11 mouse cellular contexts compared by ENCODE assay signal in genomic region chr2:73609067-73609723, GRCm38 (mm10). TPM values are rescaled to one million over a fixed set of nuclear protein-coding genes. Genes with fewer than 3 reads are reported as not detected.
A peak's percentile ranks its signal among the peaks of the same experiment; 100 is the strongest.
DNase-seq lines count a peak whose midpoint lies in the region; ATAC-seq and TF ChIP-seq lines count a peak whose summit lies in the region.
"Had no signal": no experiment of that assay in that cellular context is flagged by ENCODE, and none has a peak within 500 bp of the region (broad histone marks: within the 10 kb centered on the region; RNA-seq: fewer than 3 reads in every experiment).

No protein-coding gene starts in this region.

- no peak overlapping the region for H3K9ac ChIP-seq in kidney, postnatal 0 days (ENCODE audit: low read depth, low read length)

- 70% methylated on average over 5 of the region's 5 CpGs for WGBS in kidney, postnatal 0 days

- peak overlapping the region; percentile 96 for H3K27ac ChIP-seq in layer of hippocampus, adult 2 months
- H3K27ac ChIP-seq in kidney, postnatal 0 days: no peak overlapping the region
- H3K27ac ChIP-seq: macrophage had no signal

- H3K27me3 ChIP-seq in kidney, postnatal 0 days (ENCODE audit: insufficient read depth, low read length): no peaks in the 10 kb centered on the region
- H3K27me3 ChIP-seq: CH12.LX had no signal

- H3K9me3 ChIP-seq in kidney, postnatal 0 days (replicated peaks; ENCODE audit: low read length): no peaks in the 10 kb centered on the region

- ATAC-seq in kidney, postnatal 0 days (replicated peaks; ENCODE audit: low FRiP score, low read depth): peak; percentile 81

- no peaks in the 10 kb centered on the region for H3K36me3 ChIP-seq in kidney, postnatal 0 days (ENCODE audit: insufficient read depth, low read length)

- H3K4me3 ChIP-seq in layer of hippocampus, adult 2 months: no peak overlapping the region
- no peak overlapping the region for H3K4me3 ChIP-seq in kidney, postnatal 0 days (replicated peaks; ENCODE audit: low read depth, low read length)
- H3K4me3 ChIP-seq: erythroblast, embryonic 14.5 days had no signal

- DNase-seq in layer of hippocampus, adult 2 months (ENCODE audit: low spot score in 2 of 2): no peak
- no peak for DNase-seq in layer of hippocampus, postnatal 25 days (ENCODE audit: extremely low spot score in 1 of 2, low spot score in 1 of 2)
- DNase-seq in 3T3-L1 (ENCODE audit: low read depth, low spot score): peak; percentile 74
- DNase-seq in adrenal gland, postnatal 14 days: peak; percentile 71
- DNase-seq in kidney, postnatal 0 days (ENCODE audit: low spot score): peak; percentile 36
- DNase-seq in ovary, postnatal 10 days (ENCODE audit: low spot score): no peak
- no peak for DNase-seq in cerebellum, adult 9-11 months
- no peak for DNase-seq in left cerebral cortex, postnatal 4 days

- H3K4me1 ChIP-seq in kidney, postnatal 0 days (replicated peaks; ENCODE audit: insufficient read depth, low read length): no peaks in the 10 kb centered on the region

- TF ChIP-seq CTCF in layer of hippocampus, adult 2 months (conservative IDR thresholded peaks at IDR 0.05): no peak
- TF ChIP-seq CTCF in kidney, postnatal 0 days (IDR thresholded peaks at IDR 0.05; ENCODE audit: low read depth): no peak

- no peak overlapping the region for H3K4me2 ChIP-seq in kidney, postnatal 0 days (ENCODE audit: low read length)

- intact Hi-C loops in left cerebral cortex, postnatal 4 days (cut with DNase I): no loop called here

RNA-seq across cellular contexts. Expression of gene Chrna1, which starts 29.1 kb away (rescaled TPM):
- under 1 TPM; 0.42 to 0.54 TPM for total RNA-seq in layer of hippocampus, adult 2 months (2021)
- total RNA-seq in layer of hippocampus, postnatal 25 days (2021): under 1 TPM; 0.35 to 0.57 TPM
- not detected in 2 replicates for total RNA-seq in adrenal gland, postnatal 14 days (2021)
- polyA plus RNA-seq in kidney, postnatal 0 days (2015; fragmentation: Nextera tagmentation; extraction: Ambion mirVana): 0.11 and 0.15 TPM in 2 replicates
- under 1 TPM; 0.08 to 0.12 TPM for total RNA-seq in left cerebral cortex, postnatal 4 days (2021)
- total RNA-seq: CH12.LX had no signal
- polyA plus RNA-seq: erythroblast, embryonic 14.5 days; macrophage had no signal

Comparison
In these comparisons a context has a peak if more than half of its experiments do, and no peak if none do; other contexts are left out.
1. DNase-seq: peak in 3T3-L1 (single experiment), adrenal gland, postnatal 14 days (single experiment) and kidney, postnatal 0 days (single experiment); none in layer of hippocampus, adult 2 months (0 of 2), layer of hippocampus, postnatal 25 days (0 of 2), ovary, postnatal 10 days (single experiment), cerebellum, adult 9-11 months (single experiment) and left cerebral cortex, postnatal 4 days (single experiment).